Mouse (Mus musculus): ENCODE results near the gene Lrrc8a. TPM values are rescaled to one million over a fixed set of nuclear protein-coding genes. Genes with fewer than 3 reads are reported as not detected.

Lrrc8a gene
- total RNA-seq (2015; ENCODE audit: low replicate concordance) (7.9 TPM in 2 replicates), total RNA-seq (2017; ENCODE audit: low replicate concordance) (7.1 and 8.3 TPM in 2 replicates)

GRCm38 (mm10) chr2:30237199-30237880 lies at the start of gene Lrrc8a:
Gene Lrrc8a, plus strand, starts transcription at chr2:30237715.
- peak; percentile 87 for ATAC-seq (replicated peaks; ENCODE audit: low FRiP score, poor library complexity, severe bottlenecking)

GRCm38 (mm10) chr2:30191790-30192580 lies 45.5 kb upstream of the Lrrc8a start:
- no peak for ATAC-seq (replicated peaks; ENCODE audit: low FRiP score, poor library complexity, severe bottlenecking)

GRCm38 (mm10) chr2:30194656-30195055 lies 42.9 kb upstream of the Lrrc8a start:
- no peak for ATAC-seq (replicated peaks; ENCODE audit: low FRiP score, poor library complexity, severe bottlenecking)

GRCm38 (mm10) chr2:30198021-30198420 lies 39.5 kb upstream of the Lrrc8a start:
- no peak for ATAC-seq (replicated peaks; ENCODE audit: low FRiP score, poor library complexity, severe bottlenecking)

- no peak for ATAC-seq (replicated peaks; ENCODE audit: low FRiP score, poor library complexity, severe bottlenecking)
Observed at GRCm38 (mm10) chr2:30199984-30200383, 37.5 kb upstream of the Lrrc8a start.

- no peak for ATAC-seq (replicated peaks; ENCODE audit: low FRiP score, poor library complexity, severe bottlenecking)
Observed at GRCm38 (mm10) chr2:30200388-30200925, 37.1 kb upstream of the Lrrc8a start.

- ATAC-seq (replicated peaks; ENCODE audit: low FRiP score, poor library complexity, severe bottlenecking) = no peak
Observed at GRCm38 (mm10) chr2:30203439-30203838, 34.1 kb upstream of the Lrrc8a start.

GRCm38 (mm10) chr2:30205255-30205628 lies 32.3 kb upstream of the Lrrc8a start:
- ATAC-seq (replicated peaks; ENCODE audit: low FRiP score, poor library complexity, severe bottlenecking) = peak; percentile 42; the same call in 1 of the 2 replicates

GRCm38 (mm10) chr2:30205629-30206357 lies 31.7 kb upstream of the Lrrc8a start, which contains the start of gene Kyat1:
Gene Kyat1, minus strand, starts transcription at chr2:30205847.
- ATAC-seq (replicated peaks; ENCODE audit: low FRiP score, poor library complexity, severe bottlenecking) = peak; percentile 92

GRCm38 (mm10) chr2:30207401-30207800 lies 30.1 kb upstream of the Lrrc8a start:
- ATAC-seq (replicated peaks; ENCODE audit: low FRiP score, poor library complexity, severe bottlenecking) = no peak

GRCm38 (mm10) chr2:30207886-30208285 lies 29.6 kb upstream of the Lrrc8a start:
- no peak for ATAC-seq (replicated peaks; ENCODE audit: low FRiP score, poor library complexity, severe bottlenecking)

- ATAC-seq (replicated peaks; ENCODE audit: low FRiP score, poor library complexity, severe bottlenecking) = no peak
Observed at GRCm38 (mm10) chr2:30211408-30212168, 25.9 kb upstream of the Lrrc8a start.

- no peak for ATAC-seq (replicated peaks; ENCODE audit: low FRiP score, poor library complexity, severe bottlenecking)
Observed at GRCm38 (mm10) chr2:30212169-30212545, 25.4 kb upstream of the Lrrc8a start.

GRCm38 (mm10) chr2:30212951-30213350 lies 24.6 kb upstream of the Lrrc8a start:
- no peak for ATAC-seq (replicated peaks; ENCODE audit: low FRiP score, poor library complexity, severe bottlenecking)

GRCm38 (mm10) chr2:30214745-30215144 lies 22.8 kb upstream of the Lrrc8a start:
- ATAC-seq (replicated peaks; ENCODE audit: low FRiP score, poor library complexity, severe bottlenecking) = no peak

- ATAC-seq (replicated peaks; ENCODE audit: low FRiP score, poor library complexity, severe bottlenecking) = no peak
Observed at GRCm38 (mm10) chr2:30215493-30215892, 22.0 kb upstream of the Lrrc8a start.

- ATAC-seq (replicated peaks; ENCODE audit: low FRiP score, poor library complexity, severe bottlenecking) = no peak
Observed at GRCm38 (mm10) chr2:30216293-30216692, 21.2 kb upstream of the Lrrc8a start.

GRCm38 (mm10) chr2:30235593-30235992 lies 1.9 kb upstream of the Lrrc8a start:
- no peak for ATAC-seq (replicated peaks; ENCODE audit: low FRiP score, poor library complexity, severe bottlenecking)

GRCm38 (mm10) chr2:30236426-30237198 lies 903 bp upstream of the Lrrc8a start:
- ATAC-seq (replicated peaks; ENCODE audit: low FRiP score, poor library complexity, severe bottlenecking) = no peak

Data from erythroblast, adult 5-6 weeks (primary cell).